Mouse (Mus musculus): ENCODE results near the gene Nnmt. TPM values are rescaled to one million over a fixed set of nuclear protein-coding genes. Genes with fewer than 3 reads are reported as not detected.

Gene Nnmt
- polyA plus RNA-seq (2014; fragmentation: Illumina TruSeq; extraction: RNeasy Lipid Tissue Mini Kit (QIAGEN cat#74804); ENCODE audit: low read depth, low replicate concordance), result 0.73 TPM

GRCm38 (mm10) chr9:48604939-48605598, at the start of gene Nnmt:
Nnmt (minus strand) TSS chr9:48605153.

Other genes with a start within 250 kb of the Nnmt start
- 113 TPM for gene Rexo2, start 124.5 kb downstream of the Nnmt start, polyA plus RNA-seq (2014; fragmentation: Illumina TruSeq; extraction: RNeasy Lipid Tissue Mini Kit (QIAGEN cat#74804); ENCODE audit: low read depth, low replicate concordance)
- gene Rbm7, start 109.9 kb downstream of the Nnmt start, polyA plus RNA-seq (2014; fragmentation: Illumina TruSeq; extraction: RNeasy Lipid Tissue Mini Kit (QIAGEN cat#74804); ENCODE audit: low read depth, low replicate concordance), result 102 TPM
- not detected for gene Gm5617, start 109.7 kb downstream of the Nnmt start, polyA plus RNA-seq (2014; fragmentation: Illumina TruSeq; extraction: RNeasy Lipid Tissue Mini Kit (QIAGEN cat#74804); ENCODE audit: low read depth, low replicate concordance)
- 2.5 TPM for gene Zbtb16, start 231.1 kb upstream of the Nnmt start, polyA plus RNA-seq (2014; fragmentation: Illumina TruSeq; extraction: RNeasy Lipid Tissue Mini Kit (QIAGEN cat#74804); ENCODE audit: low read depth, low replicate concordance)

Measured in kidney, adult 10 weeks (tissue).